Comparison of ENCODE assay signal across 8 mouse cellular contexts in genomic region chr1:172309699-172310398, GRCm38 (mm10). TPM values are rescaled to one million over a fixed set of nuclear protein-coding genes. Genes with fewer than 3 reads are reported as not detected.
DNase-seq lines count a peak whose midpoint lies in the region; ATAC-seq and TF ChIP-seq lines count a peak whose summit lies in the region.

No protein-coding gene starts in this region.

- H3K27me3 ChIP-seq in hindbrain, embryonic 10.5 days (ENCODE audit: insufficient read depth, poor library complexity, severe bottlenecking): peaks cover 19% of the 10 kb centered on the region; the same call in 1 of the 2 replicates
- H3K27me3 ChIP-seq in lung, embryonic 15.5 days: no peaks in the 10 kb centered on the region
- no peaks in the 10 kb centered on the region for H3K27me3 ChIP-seq in thymus, adult 2 months (ENCODE audit: control insufficient read depth, insufficient read depth, low read length)

- peak overlapping the region; percentile 84 for H3K4me2 ChIP-seq in lung, embryonic 15.5 days

- no peaks in the 10 kb centered on the region for H3K9me3 ChIP-seq in hindbrain, embryonic 10.5 days
- no peaks in the 10 kb centered on the region for H3K9me3 ChIP-seq in lung, embryonic 15.5 days

- H3K4me3 ChIP-seq in hindbrain, embryonic 10.5 days: peak overlapping the region; percentile 47
- H3K4me3 ChIP-seq in lung, embryonic 15.5 days: peak overlapping the region; percentile 35
- peak overlapping the region; percentile 30 for H3K4me3 ChIP-seq in thymus, adult 2 months (ENCODE audit: control insufficient read depth, insufficient read depth, low read length)

- ATAC-seq in frontal cortex, adult (ENCODE audit: low TSS enrichment): peak; percentile 16
- ATAC-seq in lung, embryonic 15.5 days (ENCODE audit: borderline replicate concordance, extremely low read depth, low FRiP score, low TSS enrichment): peak; percentile 69

- TF ChIP-seq CTCF in thymus, adult 2 months (IDR thresholded peaks at IDR 0.05; ENCODE audit: borderline replicate concordance, control insufficient read depth, extremely low read depth, insufficient read depth, low read length, poor library complexity): peak; percentile 81

- DNase-seq in Muller cell, postnatal 12 days (ENCODE audit: inconsistent ontology term): peak; percentile 90
- DNase-seq in cerebellum, adult 9-10 months: peak; percentile 98
- peak; percentile 94 for DNase-seq in hindbrain, embryonic 10.5 days (ENCODE audit: low spot score)
- peak; percentile 97 for DNase-seq in layer of hippocampus, adult 9-10 months (ENCODE audit: low spot score)
- peak; percentile 84 for DNase-seq in ovary, adult 18-20 months (ENCODE audit: low spot score)
- DNase-seq in thymus, adult 2 months: peak; percentile 86

- 6% methylated on average over 14 of the region's 14 CpGs for WGBS in hindbrain, embryonic 10.5 days
- WGBS in lung, embryonic 15.5 days: 2% methylated on average over 14 of the region's 14 CpGs
- 0% methylated on average over 14 of the region's 14 CpGs for WGBS in thymus, adult 2 months

- peak overlapping the region; percentile 94 for H3K27ac ChIP-seq in hindbrain, embryonic 10.5 days
- H3K27ac ChIP-seq in lung, embryonic 15.5 days: peak overlapping the region; percentile 94
- peak overlapping the region; percentile 22 for H3K27ac ChIP-seq in thymus, adult 2 months (ENCODE audit: control insufficient read depth, insufficient read depth, low read length)

- H3K4me1 ChIP-seq in hindbrain, embryonic 10.5 days (replicated peaks): peaks cover 77% of the 10 kb centered on the region
- peaks cover 42% of the 10 kb centered on the region for H3K4me1 ChIP-seq in lung, embryonic 15.5 days
- H3K4me1 ChIP-seq in thymus, adult 2 months (replicated peaks; ENCODE audit: control insufficient read depth, insufficient read depth, low read length): peaks cover 35% of the 10 kb centered on the region

- no peaks in the 10 kb centered on the region for H3K36me3 ChIP-seq in hindbrain, embryonic 10.5 days
- no peaks in the 10 kb centered on the region for H3K36me3 ChIP-seq in lung, embryonic 15.5 days
- no peaks in the 10 kb centered on the region for H3K36me3 ChIP-seq in thymus, adult 2 months (ENCODE audit: control insufficient read depth, insufficient read depth, low read length)

- peak overlapping the region; percentile 55 for H3K9ac ChIP-seq in lung, embryonic 15.5 days

- TF ChIP-seq POLR2A in thymus, adult 2 months (IDR thresholded peaks at IDR 0.05; ENCODE audit: control insufficient read depth, extremely low read depth, insufficient read depth, low read length, poor library complexity): no peak

RNA-seq across cellular contexts. Expression of gene Atp1a2, which starts 12.0 kb away (rescaled TPM):
- 2.1 and 2.3 TPM in 2 replicates for polyA plus RNA-seq in hindbrain, embryonic 10.5 days (2016; fragmentation: Nextera tagmentation; extraction: Ambion mirVana)
- polyA plus RNA-seq in lung, embryonic 15.5 days (2015; fragmentation: Nextera tagmentation; extraction: Ambion mirVana): 5.7 and 6.2 TPM in 2 replicates
- polyA plus RNA-seq in thymus, adult 2 months (2012; rRNA removed): 24.4 and 28.5 TPM in 2 replicates

RNA-seq across cellular contexts. Expression of gene Kcnj9, which starts 19.3 kb away (rescaled TPM):
- 0.11 and 0.71 TPM in 2 replicates for polyA plus RNA-seq in hindbrain, embryonic 10.5 days (2016; fragmentation: Nextera tagmentation; extraction: Ambion mirVana)
- 0.04 TPM in 1 of 2 replicates, not detected in the other for polyA plus RNA-seq in lung, embryonic 15.5 days (2015; fragmentation: Nextera tagmentation; extraction: Ambion mirVana)
- polyA plus RNA-seq in thymus, adult 2 months (2012; rRNA removed): 1.5 TPM in 2 replicates

RNA-seq across cellular contexts. Expression of gene Kcnj10, which starts 31.2 kb away (rescaled TPM):
- polyA plus RNA-seq in hindbrain, embryonic 10.5 days (2016; fragmentation: Nextera tagmentation; extraction: Ambion mirVana): 0.31 and 0.77 TPM in 2 replicates
- polyA plus RNA-seq in lung, embryonic 15.5 days (2015; fragmentation: Nextera tagmentation; extraction: Ambion mirVana): 0.15 and 0.21 TPM in 2 replicates
- polyA plus RNA-seq in thymus, adult 2 months (2012; rRNA removed): 3.2 and 3.9 TPM in 2 replicates

RNA-seq across cellular contexts. Expression of gene Igsf8, which starts 48.4 kb away (rescaled TPM):
- polyA plus RNA-seq in hindbrain, embryonic 10.5 days (2016; fragmentation: Nextera tagmentation; extraction: Ambion mirVana): 63.5 and 142 TPM in 2 replicates
- polyA plus RNA-seq in lung, embryonic 15.5 days (2015; fragmentation: Nextera tagmentation; extraction: Ambion mirVana): 46.2 and 49.4 TPM in 2 replicates
- 159 and 162 TPM in 2 replicates for polyA plus RNA-seq in thymus, adult 2 months (2012; rRNA removed)

RNA-seq across cellular contexts. Expression of gene Atp1a4, which starts 51.6 kb away (rescaled TPM):
- not detected in 2 replicates for polyA plus RNA-seq in hindbrain, embryonic 10.5 days (2016; fragmentation: Nextera tagmentation; extraction: Ambion mirVana)
- not detected in 2 replicates for polyA plus RNA-seq in lung, embryonic 15.5 days (2015; fragmentation: Nextera tagmentation; extraction: Ambion mirVana)
- polyA plus RNA-seq in thymus, adult 2 months (2012; rRNA removed): 0.07 TPM in 1 of 2 replicates, not detected in the other

Comparison
In these comparisons a context has a peak if more than half of its experiments do, and no peak if none do; other contexts are left out.
1. Peak in every context shown above with its lines: DNase-seq, ATAC-seq, H3K4me3 ChIP-seq and H3K27ac ChIP-seq.
2. H3K27ac ChIP-seq: peak in every context shown above with its lines; median percentile 94 in hindbrain, embryonic 10.5 days; 94 in lung, embryonic 15.5 days; 22 in thymus, adult 2 months.